Mouse (Mus musculus): Measurements from ENCODE around the gene Sf3b6. TPM values are rescaled to one million over a fixed set of nuclear protein-coding genes. Genes with fewer than 3 reads are reported as not detected.

The Sf3b6 gene
- polyA plus RNA-seq, 1 experiment from 2014 or later, result 371 TPM

DNA sequence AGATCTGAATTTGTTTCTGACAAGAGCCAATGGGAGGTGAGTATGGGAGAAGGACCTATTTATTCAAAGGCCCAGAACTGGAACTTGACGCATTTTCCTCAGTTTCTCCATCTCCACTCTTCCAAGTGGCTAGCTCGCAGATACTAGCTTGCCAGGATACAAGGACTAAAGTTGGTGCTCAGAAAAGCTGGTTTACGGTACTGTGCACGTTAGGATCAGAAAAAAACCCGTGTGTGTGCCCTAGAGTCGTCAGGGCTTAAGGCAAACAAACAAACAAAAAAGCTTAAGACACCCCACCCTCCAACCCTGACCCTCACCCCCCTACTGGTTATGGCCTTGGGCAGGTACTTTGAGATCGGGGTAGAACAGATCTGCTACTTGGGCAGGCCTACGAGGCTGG lies 25.1 kb downstream of the Sf3b6 start:
- no peak for ATAC-seq (replicated peaks; ENCODE audit: insufficient number of reproducible peaks, low FRiP score, low TSS enrichment, low read depth)
- H3K4me2 ChIP-seq (ENCODE audit: low read depth, low read length), result no peak overlapping the region

DNA sequence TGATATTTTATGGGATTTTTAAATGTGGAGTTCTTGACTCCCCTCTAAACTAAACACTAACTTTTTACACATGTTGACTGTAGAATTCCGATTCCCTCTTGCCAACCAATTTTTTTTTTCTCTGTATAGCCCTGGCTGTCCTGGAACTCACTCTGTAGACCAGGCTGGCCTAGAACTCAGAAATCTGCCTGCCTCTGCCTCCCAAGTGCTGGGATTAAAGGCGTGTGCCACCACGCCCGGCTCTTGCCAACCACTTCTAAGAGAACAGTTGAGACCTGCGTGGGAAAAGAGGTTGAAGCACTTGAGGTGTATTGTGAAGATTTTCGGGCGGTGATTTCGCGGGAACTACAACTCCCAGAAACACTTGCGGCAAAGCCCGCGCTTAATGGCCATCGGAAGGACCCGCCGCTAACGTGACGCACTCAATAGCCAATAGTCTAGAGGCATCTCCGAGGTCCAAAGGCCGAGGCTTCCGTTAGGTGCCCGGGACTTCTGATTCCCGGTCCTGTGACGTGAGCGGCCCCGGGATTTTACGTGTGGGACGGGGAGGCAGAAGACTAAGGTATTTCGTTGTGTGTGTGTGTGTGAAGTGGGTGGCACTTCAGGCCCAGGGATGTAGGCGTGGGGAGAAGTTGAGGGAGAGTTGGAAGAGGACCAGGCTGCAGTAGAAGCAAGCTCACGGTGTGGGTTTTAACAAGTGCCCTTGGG lies 25.7 kb downstream of the Sf3b6 start, which contains the start of gene Wdcp:
Gene Wdcp, plus strand, starts transcription at position 414 of the 708 bp plus-strand sequence.
- Histone ChIP-seq H3K9me3 (replicated peaks; ENCODE audit: control insufficient read depth, low read length) (no peaks in the 10 kb centered on the region), H3K4me3 (ENCODE audit: low read depth, low read length) (peak within 1 kb of the TSS; percentile 58), H3K9ac (replicated peaks; ENCODE audit: low read length) (peak within 1 kb of the TSS; percentile 74), H3K27me3 (ENCODE audit: control insufficient read depth, insufficient read depth, low read length) (no peaks in the 10 kb centered on the region; the same call in 1 of the 2 replicates), H3K4me1 (ENCODE audit: control insufficient read depth, insufficient read depth, low read length) (no peaks in the 10 kb centered on the region), H3K4me2 (ENCODE audit: low read depth, low read length) (peak within 1 kb of the TSS; percentile 62), H3K36me3 (replicated peaks; ENCODE audit: control insufficient read depth, insufficient read depth, low read depth, low read length) (no peaks in the 10 kb centered on the region), H3K27ac (replicated peaks; ENCODE audit: low read depth, low read length) (no peak within 1 kb of the TSS)
- peak; percentile 89 for ATAC-seq (replicated peaks; ENCODE audit: insufficient number of reproducible peaks, low FRiP score, low TSS enrichment, low read depth)
- under 1% methylated on average over 30 of the region's 30 CpGs for WGBS
- DNase-seq (ENCODE audit: low spot score), result peak; percentile 96

More for the DNA sequence above, 25.1 kb downstream of the Sf3b6 start:
- Histone ChIP-seq H3K4me1 (ENCODE audit: control insufficient read depth, insufficient read depth, low read length) (no peaks in the 10 kb centered on the region), H3K4me3 (ENCODE audit: low read depth, low read length) (no peak overlapping the region), H3K36me3 (replicated peaks; ENCODE audit: control insufficient read depth, insufficient read depth, low read depth, low read length) (no peaks in the 10 kb centered on the region), H3K27ac (replicated peaks; ENCODE audit: low read depth, low read length) (no peak overlapping the region), H3K9me3 (replicated peaks; ENCODE audit: control insufficient read depth, low read length) (no peaks in the 10 kb centered on the region), H3K27me3 (ENCODE audit: control insufficient read depth, insufficient read depth, low read length) (no peaks in the 10 kb centered on the region; the same call in 1 of the 2 replicates), H3K9ac (replicated peaks; ENCODE audit: low read length) (no peak overlapping the region)
- DNase-seq (ENCODE audit: low spot score), result no peak
- 85% methylated on average over 8 of the region's 8 CpGs for WGBS

DNA sequence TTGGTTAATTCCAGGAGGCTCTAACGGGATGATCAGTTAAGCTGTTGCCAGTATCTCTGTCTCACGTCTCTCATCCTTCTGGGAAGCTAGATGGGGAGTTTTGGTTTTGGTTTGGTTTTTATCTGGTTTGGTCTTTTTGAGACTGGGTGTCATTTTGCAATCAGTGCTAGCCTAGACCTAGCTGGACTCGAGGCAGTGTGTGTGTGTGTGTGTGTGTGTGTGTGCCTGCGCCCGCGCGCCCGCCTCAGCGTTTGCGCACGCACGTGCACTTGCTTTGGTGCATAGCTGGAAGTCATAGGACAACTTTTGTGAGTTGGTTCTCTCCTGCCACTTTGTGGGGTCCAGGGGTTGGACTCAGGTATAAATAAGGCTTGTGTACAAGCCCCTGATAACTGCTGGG lies 26.4 kb downstream of the Sf3b6 start:
- Histone ChIP-seq H3K4me3 (ENCODE audit: low read depth, low read length) (peak overlapping the region; percentile 58), H3K27ac (replicated peaks; ENCODE audit: low read depth, low read length) (no peak overlapping the region), H3K4me2 (ENCODE audit: low read depth, low read length) (peak overlapping the region; percentile 62), H3K9me3 (replicated peaks; ENCODE audit: control insufficient read depth, low read length) (no peaks in the 10 kb centered on the region), H3K36me3 (replicated peaks; ENCODE audit: control insufficient read depth, insufficient read depth, low read depth, low read length) (no peaks in the 10 kb centered on the region), H3K9ac (replicated peaks; ENCODE audit: low read length) (peak overlapping the region; percentile 74), H3K4me1 (ENCODE audit: control insufficient read depth, insufficient read depth, low read length) (no peaks in the 10 kb centered on the region), H3K27me3 (ENCODE audit: control insufficient read depth, insufficient read depth, low read length) (no peaks in the 10 kb centered on the region; the same call in 1 of the 2 replicates)
- ATAC-seq (replicated peaks; ENCODE audit: insufficient number of reproducible peaks, low FRiP score, low TSS enrichment, low read depth), result peak; percentile 29; the same call in 1 of the 2 replicates
- WGBS, result 0% methylated on average over 12 of the region's 12 CpGs
- peak; percentile 64 for DNase-seq (ENCODE audit: low spot score)

DNA sequence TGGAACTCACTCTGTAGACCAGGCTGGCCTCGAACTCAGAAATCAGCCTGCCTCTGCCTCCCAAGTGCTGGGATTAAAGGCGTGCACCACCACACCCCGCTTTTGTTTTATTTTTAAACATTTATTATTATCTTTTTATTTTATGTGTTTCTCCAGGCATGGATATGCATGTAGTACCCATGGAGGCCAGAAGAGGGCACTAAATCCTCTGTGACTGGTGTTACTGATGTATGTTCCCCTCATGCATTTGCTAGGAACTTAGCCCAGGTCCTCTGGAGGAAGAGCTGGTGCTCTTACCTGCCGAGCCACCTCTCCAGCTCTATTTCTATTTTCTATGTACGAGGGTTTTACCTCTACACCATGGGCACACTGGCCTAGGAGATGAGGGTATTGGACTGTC lies 38.8 kb downstream of the Sf3b6 start:
- WGBS, result 92% methylated on average over 5 of the region's 5 CpGs
- H3K4me2 ChIP-seq (ENCODE audit: low read depth, low read length), result no peak overlapping the region
- H3K4me1 ChIP-seq (ENCODE audit: control insufficient read depth, insufficient read depth, low read length), result no peaks in the 10 kb centered on the region
- H3K27ac ChIP-seq (replicated peaks; ENCODE audit: low read depth, low read length), result no peak overlapping the region
- no peaks in the 10 kb centered on the region for H3K9me3 ChIP-seq (replicated peaks; ENCODE audit: control insufficient read depth, low read length)
- H3K27me3 ChIP-seq (ENCODE audit: control insufficient read depth, insufficient read depth, low read length), result no peaks in the 10 kb centered on the region
- H3K9ac ChIP-seq (replicated peaks; ENCODE audit: low read length), result no peak overlapping the region
- no peak for ATAC-seq (replicated peaks; ENCODE audit: insufficient number of reproducible peaks, low FRiP score, low TSS enrichment, low read depth)
- no peak for DNase-seq (ENCODE audit: low spot score)
- H3K36me3 ChIP-seq (replicated peaks; ENCODE audit: control insufficient read depth, insufficient read depth, low read depth, low read length), result peaks cover 8% of the 10 kb centered on the region
- H3K4me3 ChIP-seq (ENCODE audit: low read depth, low read length), result no peak overlapping the region

DNA sequence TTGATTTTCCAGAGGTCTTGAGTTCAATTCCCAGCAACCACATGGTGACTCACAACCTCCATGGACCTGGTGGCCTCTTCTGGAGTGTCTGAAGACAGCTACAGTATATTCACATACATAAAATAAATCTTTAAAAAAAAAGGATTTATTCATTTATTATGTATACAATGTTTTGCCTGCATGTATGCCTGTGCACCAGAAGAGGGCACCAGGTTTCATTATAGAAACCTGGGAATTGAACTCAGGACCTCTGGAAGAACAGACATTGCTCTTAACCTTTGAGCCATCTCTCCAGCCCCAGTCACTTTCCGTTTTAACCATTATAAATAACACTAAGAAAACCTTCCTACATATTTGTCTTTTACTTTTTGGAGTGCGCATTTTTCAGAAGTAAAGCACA lies 39.5 kb downstream of the Sf3b6 start:
- Histone ChIP-seq H3K27me3 (ENCODE audit: control insufficient read depth, insufficient read depth, low read length) (no peaks in the 10 kb centered on the region), H3K4me3 (ENCODE audit: low read depth, low read length) (no peak overlapping the region), H3K9me3 (replicated peaks; ENCODE audit: control insufficient read depth, low read length) (no peaks in the 10 kb centered on the region), H3K27ac (replicated peaks; ENCODE audit: low read depth, low read length) (no peak overlapping the region), H3K4me1 (ENCODE audit: control insufficient read depth, insufficient read depth, low read length) (no peaks in the 10 kb centered on the region), H3K36me3 (replicated peaks; ENCODE audit: control insufficient read depth, insufficient read depth, low read depth, low read length) (peaks cover 8% of the 10 kb centered on the region), H3K9ac (replicated peaks; ENCODE audit: low read length) (no peak overlapping the region), H3K4me2 (ENCODE audit: low read depth, low read length) (no peak overlapping the region)
- no peak for DNase-seq (ENCODE audit: low spot score)
- no peak for ATAC-seq (replicated peaks; ENCODE audit: insufficient number of reproducible peaks, low FRiP score, low TSS enrichment, low read depth)
- WGBS, result 96% methylated on average over 2 of the region's 2 CpGs

DNA sequence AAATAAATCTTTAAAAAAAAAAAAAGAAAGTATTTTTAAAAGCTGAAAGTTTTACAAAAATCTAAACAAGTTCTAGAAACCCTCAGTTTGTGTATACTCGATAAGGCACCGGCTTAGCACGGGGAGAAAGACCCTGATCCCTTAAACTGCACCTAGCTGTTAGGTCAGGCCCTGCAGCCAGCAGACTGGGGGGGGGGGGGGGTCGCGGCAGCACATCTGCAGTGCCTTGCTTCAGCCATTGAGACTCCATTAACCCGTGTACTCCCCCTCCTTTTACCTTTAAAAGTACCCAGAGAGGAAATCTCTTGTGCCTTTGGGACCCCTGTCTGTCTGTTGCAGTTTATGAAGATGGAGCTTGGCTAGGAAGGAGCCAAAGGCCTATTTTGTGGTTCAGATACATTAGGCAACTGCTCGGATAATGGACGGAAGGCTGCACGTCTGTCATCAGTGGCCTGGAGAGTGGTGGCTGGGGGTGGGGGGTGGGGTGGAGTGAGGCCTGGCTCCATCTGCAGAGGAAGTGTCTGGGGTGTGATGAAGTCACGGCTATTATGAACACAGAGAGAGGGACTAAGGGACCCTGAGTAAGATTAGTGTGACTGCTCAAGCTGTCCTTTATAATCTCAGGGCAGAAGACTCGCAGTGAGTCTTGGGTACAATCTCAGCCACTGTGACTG lies 42.0 kb downstream of the Sf3b6 start:
- H3K4me2 ChIP-seq (ENCODE audit: low read depth, low read length), result no peak overlapping the region
- H3K9me3 ChIP-seq (replicated peaks; ENCODE audit: control insufficient read depth, low read length), result no peaks in the 10 kb centered on the region
- peaks cover 2% of the 10 kb centered on the region; the same call in 1 of the 2 replicates for H3K4me1 ChIP-seq (ENCODE audit: control insufficient read depth, insufficient read depth, low read length)
- H3K27me3 ChIP-seq (ENCODE audit: control insufficient read depth, insufficient read depth, low read length), result no peaks in the 10 kb centered on the region
- ATAC-seq (replicated peaks; ENCODE audit: insufficient number of reproducible peaks, low FRiP score, low TSS enrichment, low read depth) (no peak), DNase-seq (ENCODE audit: low spot score) (no peak)
- H3K36me3 ChIP-seq (replicated peaks; ENCODE audit: control insufficient read depth, insufficient read depth, low read depth, low read length), result peaks cover 4% of the 10 kb centered on the region; the same call in 1 of the 2 replicates
- 44% methylated on average over 11 of the region's 11 CpGs for WGBS
- H3K9ac ChIP-seq (replicated peaks; ENCODE audit: low read length), result no peak overlapping the region
- H3K4me3 ChIP-seq (ENCODE audit: low read depth, low read length), result no peak overlapping the region
- 0 out of 2 replicates have a peak overlapping the region, but pooled peaks have one; percentile 3 for H3K27ac ChIP-seq (replicated peaks; ENCODE audit: low read depth, low read length)

DNA sequence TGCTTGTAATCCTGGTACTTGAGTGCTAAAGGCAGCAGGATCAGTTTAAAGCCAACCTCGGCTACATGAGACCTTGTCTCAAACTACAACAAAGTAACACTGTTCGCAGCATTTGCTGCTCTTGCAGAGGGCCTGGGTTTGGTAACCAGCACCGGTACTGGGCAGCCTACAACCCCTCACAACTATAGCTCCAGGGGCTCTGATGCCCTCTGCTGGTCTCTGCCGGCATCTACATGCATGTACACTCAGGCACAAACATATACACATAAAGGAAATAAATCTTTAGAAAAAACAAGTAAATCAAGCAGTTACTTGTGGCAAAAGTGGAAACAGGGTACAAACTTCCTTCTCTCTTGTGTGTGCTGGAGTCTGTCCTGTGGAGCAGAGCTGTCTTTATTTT lies 45.3 kb downstream of the Sf3b6 start:
- no peak overlapping the region for H3K9ac ChIP-seq (replicated peaks; ENCODE audit: low read length)
- no peak overlapping the region for H3K27ac ChIP-seq (replicated peaks; ENCODE audit: low read depth, low read length)
- H3K36me3 ChIP-seq (replicated peaks; ENCODE audit: control insufficient read depth, insufficient read depth, low read depth, low read length), result no peaks in the 10 kb centered on the region
- H3K27me3 ChIP-seq (ENCODE audit: control insufficient read depth, insufficient read depth, low read length), result no peaks in the 10 kb centered on the region
- no peak for DNase-seq (ENCODE audit: low spot score)
- no peak overlapping the region for H3K4me2 ChIP-seq (ENCODE audit: low read depth, low read length)
- ATAC-seq (replicated peaks; ENCODE audit: insufficient number of reproducible peaks, low FRiP score, low TSS enrichment, low read depth), result no peak
- no peaks in the 10 kb centered on the region for H3K9me3 ChIP-seq (replicated peaks; ENCODE audit: control insufficient read depth, low read length)
- 83% methylated on average over 4 of the region's 4 CpGs for WGBS
- H3K4me3 ChIP-seq (ENCODE audit: low read depth, low read length), result no peak overlapping the region
- H3K4me1 ChIP-seq (ENCODE audit: control insufficient read depth, insufficient read depth, low read length), result peaks cover 2% of the 10 kb centered on the region; the same call in 1 of the 2 replicates

All from embryonic facial prominence, embryonic 11.5 days (tissue).